Mouse (Mus musculus) hindbrain, embryonic 10.5 days (tissue): ENCODE measurements around the gene Mtfr1l. TPM values are rescaled to one million over a fixed set of nuclear protein-coding genes. Genes with fewer than 3 reads are reported as not detected.

Experiments
- DNase-seq: peaks from one replicate; pipeline ENCODE4 v3.0.0-alpha.2; 2017; ENCODE audit warnings: low spot score
- H3K27ac ChIP-seq: fragments of 300-500 bp; sonication (generic); 2 replicates; pipeline ENCODE4 v1.5.1; 2016; ENCODE audit warnings: mild to moderate bottlenecking, moderate library complexity
- H3K27me3 ChIP-seq: fragments of 300-500 bp; sonication (generic); 2 replicates; pipeline ENCODE4 v1.6.1; 2016; ENCODE audit warnings: mild to moderate bottlenecking; ENCODE audit not compliant: poor library complexity, insufficient read depth, severe bottlenecking
- H3K36me3 ChIP-seq: fragments of 300-500 bp; sonication (generic); 2 replicates; pipeline ENCODE4 v1.6.1; 2016; ENCODE audit warnings: mild to moderate bottlenecking, moderate library complexity
- H3K4me1 ChIP-seq: fragments of 300-500 bp; sonication (generic); replicated peaks from 2 replicates; pipeline ENCODE4 v1.6.1; 2016; ENCODE audit warnings: mild to moderate bottlenecking
- H3K4me3 ChIP-seq: fragments of 300-500 bp; sonication (generic); 2 replicates; pipeline ENCODE4 v1.5.1; 2016; ENCODE audit warnings: mild to moderate bottlenecking, moderate library complexity
- H3K9me3 ChIP-seq: fragments of 300-500 bp; sonication (generic); 2 replicates; pipeline ENCODE4 v1.6.1; 2016; ENCODE audit warnings: mild to moderate bottlenecking, moderate library complexity
- WGBS: fragments of 180-500 bp; shearing (Covaris S2); methylation state at CpG from one replicate; pipeline ENCODE4 v1.1.7; 2016; 5-methylcytosine and 5-hydroxymethylcytosine counted together
- polyA plus RNA-seq: library from polyadenylated mRNA; unstranded; fragments of >200 nt; fragmentation: Nextera tagmentation; extraction: Ambion mirVana; gene quantifications from 2 replicates; pipeline ENCODE4 v1.2.1, GENCODE M21; 2016

Gene Mtfr1l
- polyA plus RNA-seq, 1 experiment from 2014 or later, result 125 TPM

DNA sequence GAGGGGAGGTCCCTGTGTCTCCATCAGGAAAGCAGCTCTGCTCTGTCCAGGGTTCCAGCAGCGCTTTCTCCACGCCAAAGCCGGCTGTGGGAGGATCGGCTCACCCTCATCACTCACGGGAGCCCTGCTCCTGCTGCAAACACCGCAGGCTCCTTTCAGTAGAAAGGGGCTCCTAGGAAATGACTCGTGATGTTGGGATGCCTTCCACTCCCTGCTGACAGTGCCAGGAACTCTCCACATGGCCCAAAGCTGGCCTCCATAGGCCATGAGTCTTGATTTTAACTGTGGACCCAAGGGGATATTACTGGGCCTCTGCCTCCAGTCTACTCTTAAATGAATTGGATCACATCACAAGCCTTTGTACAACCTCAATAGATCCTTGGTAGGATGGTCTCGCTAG is 34.6 kb upstream of the Mtfr1l start:
- H3K27ac ChIP-seq, result no peak overlapping the region
- peaks cover 12% of the 10 kb centered on the region for H3K36me3 ChIP-seq
- peaks cover 27% of the 10 kb centered on the region for H3K4me1 ChIP-seq
- H3K9me3 ChIP-seq, result 0 out of 2 replicates have a peak, but pooled peaks cover 3% of the 10 kb centered on the region
- H3K4me3 ChIP-seq, result no peak overlapping the region
- no peaks in the 10 kb centered on the region for H3K27me3 ChIP-seq
- no peak for DNase-seq
- 77% methylated on average over 8 of the region's 8 CpGs for WGBS

DNA sequence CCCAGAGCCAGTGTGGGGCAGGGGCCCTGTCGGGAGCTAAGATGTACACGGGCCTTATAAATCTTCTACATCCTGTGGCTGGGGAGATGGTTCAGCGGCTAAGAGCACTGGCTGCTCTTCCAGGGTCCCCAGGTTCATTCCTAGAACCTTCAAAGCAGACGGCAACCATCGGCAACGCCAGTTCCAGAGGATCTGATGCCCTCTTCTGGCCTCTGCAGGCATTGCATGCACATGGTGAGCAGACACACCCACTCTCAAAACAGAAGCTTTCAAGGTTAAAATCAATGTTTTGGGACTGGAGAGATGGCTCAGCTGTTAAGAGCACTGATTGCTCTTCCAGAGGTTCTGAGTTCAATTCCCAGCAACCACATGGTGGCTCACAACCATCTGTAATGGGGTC is 34.0 kb upstream of the Mtfr1l start:
- no peak overlapping the region for H3K27ac ChIP-seq
- DNase-seq, result no peak
- 0 out of 2 replicates have a peak, but pooled peaks cover 3% of the 10 kb centered on the region for H3K9me3 ChIP-seq
- WGBS, result 79% methylated on average over 6 of the region's 6 CpGs
- H3K36me3 ChIP-seq, result peaks cover 19% of the 10 kb centered on the region
- H3K4me3 ChIP-seq, result no peak overlapping the region
- H3K4me1 ChIP-seq, result peaks cover 27% of the 10 kb centered on the region
- H3K27me3 ChIP-seq, result no peaks in the 10 kb centered on the region

DNA sequence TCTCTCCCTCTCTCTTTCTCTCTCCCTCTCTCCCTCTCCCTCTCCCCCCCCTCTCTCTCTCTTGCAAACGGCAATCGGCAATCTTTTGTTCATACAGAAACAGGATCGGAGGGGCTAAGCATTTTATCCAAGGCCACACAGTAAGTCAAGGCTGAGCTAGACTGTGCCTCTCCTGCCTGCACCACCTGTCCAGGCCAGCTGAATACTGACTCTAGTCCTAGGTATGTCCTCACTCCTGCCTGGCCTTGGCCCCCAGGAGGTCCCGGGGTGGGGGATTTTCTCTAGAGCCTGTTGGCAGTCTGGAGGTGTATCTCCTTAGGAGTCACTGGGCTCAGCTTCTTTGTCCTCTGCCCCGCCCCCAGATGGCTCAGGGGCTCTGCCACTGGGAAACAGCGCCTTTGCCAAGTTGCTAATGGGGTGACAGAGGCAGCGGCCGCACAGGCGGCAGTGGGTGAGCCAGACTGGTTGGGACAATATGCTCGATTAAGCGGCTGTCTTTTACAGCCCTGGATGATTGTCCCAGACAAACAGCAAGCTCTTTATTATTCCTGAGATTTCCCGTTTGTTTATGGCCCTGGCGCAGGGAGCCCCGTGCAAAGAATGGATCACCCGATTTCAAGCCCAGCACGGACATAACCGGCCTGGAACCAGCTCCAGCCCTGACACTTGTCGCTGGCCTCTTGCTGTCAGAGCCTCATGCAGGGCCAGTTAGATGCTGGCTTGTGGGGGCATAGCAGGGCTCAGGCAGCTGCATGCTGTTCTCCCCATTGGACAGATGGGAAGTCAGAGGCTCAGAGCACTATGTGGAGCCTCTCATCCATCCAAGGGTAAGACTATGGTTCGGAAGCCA is 32.4 kb upstream of the Mtfr1l start:
- Histone ChIP-seq H3K4me1 (peaks cover 24% of the 10 kb centered on the region), H3K27me3 (no peaks in the 10 kb centered on the region), H3K4me3 (no peak overlapping the region), H3K9me3 (no peaks in the 10 kb centered on the region), H3K27ac (peak overlapping the region; percentile 50; the same call in 1 of the 2 replicates), H3K36me3 (peaks cover 24% of the 10 kb centered on the region)
- WGBS, result 31% methylated on average over 19 of the region's 19 CpGs
- no peak for DNase-seq

DNA sequence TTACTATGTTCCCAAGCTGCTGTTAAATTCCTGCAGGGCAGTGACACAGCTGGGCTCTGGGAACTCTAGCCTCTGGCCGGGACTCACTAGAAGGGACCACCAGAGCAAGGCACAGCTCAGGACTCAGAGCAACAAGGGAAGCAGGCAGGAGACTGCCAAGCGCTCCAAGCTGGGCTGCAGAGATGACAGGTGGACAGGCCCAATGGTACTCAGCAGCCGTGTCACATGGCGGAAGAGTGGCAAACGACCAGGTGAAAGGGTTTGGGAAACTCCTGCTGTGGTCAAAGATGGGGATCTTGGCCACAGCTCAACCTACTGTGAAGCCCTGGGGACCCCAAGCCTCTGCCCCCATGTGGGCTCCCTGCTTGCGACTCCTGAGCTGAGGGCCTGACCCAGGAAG is 28.9 kb upstream of the Mtfr1l start:
- H3K4me1 ChIP-seq, result peaks cover 13% of the 10 kb centered on the region
- H3K9me3 ChIP-seq, result no peaks in the 10 kb centered on the region
- no peak for DNase-seq
- WGBS, result 82% methylated on average over 6 of the region's 6 CpGs
- H3K36me3 ChIP-seq, result peaks cover 28% of the 10 kb centered on the region
- H3K27ac ChIP-seq, result no peak overlapping the region
- H3K4me3 ChIP-seq, result no peak overlapping the region
- no peaks in the 10 kb centered on the region for H3K27me3 ChIP-seq

- no peaks in the 10 kb centered on the region for H3K27me3 ChIP-seq
- peaks cover 28% of the 10 kb centered on the region for H3K36me3 ChIP-seq
- H3K27ac ChIP-seq, result no peak overlapping the region
- H3K9me3 ChIP-seq, result no peaks in the 10 kb centered on the region
- H3K4me1 ChIP-seq, result peaks cover 17% of the 10 kb centered on the region
- DNase-seq, result no peak
- 90% methylated on average over 16 of the region's 16 CpGs for WGBS
- H3K4me3 ChIP-seq, result no peak overlapping the region
These were observed 28.4 kb upstream of the Mtfr1l start for GRCm38 (mm10) chr4:134563624-134564023.

- Histone ChIP-seq H3K27me3 (no peaks in the 10 kb centered on the region), H3K4me1 (peaks cover 18% of the 10 kb centered on the region), H3K27ac (no peak overlapping the region), H3K4me3 (no peak overlapping the region), H3K9me3 (no peaks in the 10 kb centered on the region), H3K36me3 (peaks cover 28% of the 10 kb centered on the region)
- WGBS, result 91% methylated on average over 2 of the region's 2 CpGs
- no peak for DNase-seq
These were observed 26.8 kb upstream of the Mtfr1l start for GRCm38 (mm10) chr4:134562014-134562413.

DNA sequence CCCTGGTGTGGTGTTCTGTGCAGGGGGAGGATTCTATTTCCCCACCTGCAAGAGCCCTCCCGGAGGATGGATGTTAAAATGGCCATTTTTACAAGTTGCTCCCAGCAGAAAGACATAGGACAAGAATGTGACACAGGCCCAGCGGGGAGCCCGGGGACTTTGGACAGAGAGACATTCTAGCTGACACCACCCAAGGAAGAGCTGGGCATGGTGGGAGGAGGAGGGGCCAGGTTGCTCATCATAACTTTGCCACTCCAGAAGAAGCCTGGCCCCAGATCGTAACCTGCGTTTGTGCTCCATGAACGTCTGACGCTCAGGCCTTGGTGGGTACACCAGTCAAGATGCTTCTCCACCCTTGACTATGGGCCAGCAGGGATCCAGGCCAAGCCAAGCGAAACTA is 25.5 kb upstream of the Mtfr1l start:
- Histone ChIP-seq H3K4me1 (peaks cover 25% of the 10 kb centered on the region), H3K9me3 (no peaks in the 10 kb centered on the region), H3K27ac (no peak overlapping the region), H3K36me3 (peaks cover 23% of the 10 kb centered on the region), H3K4me3 (no peak overlapping the region), H3K27me3 (no peaks in the 10 kb centered on the region)
- 90% methylated on average over 8 of the region's 8 CpGs for WGBS
- no peak for DNase-seq

GRCm38 (mm10) chr4:134559154-134559553 is 24.0 kb upstream of the Mtfr1l start:
- peaks cover 25% of the 10 kb centered on the region for H3K4me1 ChIP-seq
- H3K27ac ChIP-seq, result no peak overlapping the region
- no peaks in the 10 kb centered on the region for H3K27me3 ChIP-seq
- no peaks in the 10 kb centered on the region for H3K9me3 ChIP-seq
- DNase-seq, result no peak
- WGBS, result 86% methylated on average over 7 of the region's 7 CpGs
- H3K4me3 ChIP-seq, result no peak overlapping the region
- H3K36me3 ChIP-seq, result peaks cover 9% of the 10 kb centered on the region; the same call in 1 of the 2 replicates

- WGBS, result 55% methylated on average over 9 of the region's 9 CpGs
- H3K36me3 ChIP-seq, result peaks cover 4% of the 10 kb centered on the region; the same call in 1 of the 2 replicates
- H3K27ac ChIP-seq, result peak overlapping the region; percentile 62
- peaks cover 25% of the 10 kb centered on the region for H3K4me1 ChIP-seq
- H3K4me3 ChIP-seq, result no peak overlapping the region
- no peak for DNase-seq
- no peaks in the 10 kb centered on the region for H3K9me3 ChIP-seq
- H3K27me3 ChIP-seq, result no peaks in the 10 kb centered on the region
These were observed 23.5 kb upstream of the Mtfr1l start for GRCm38 (mm10) chr4:134558570-134559113.

DNA sequence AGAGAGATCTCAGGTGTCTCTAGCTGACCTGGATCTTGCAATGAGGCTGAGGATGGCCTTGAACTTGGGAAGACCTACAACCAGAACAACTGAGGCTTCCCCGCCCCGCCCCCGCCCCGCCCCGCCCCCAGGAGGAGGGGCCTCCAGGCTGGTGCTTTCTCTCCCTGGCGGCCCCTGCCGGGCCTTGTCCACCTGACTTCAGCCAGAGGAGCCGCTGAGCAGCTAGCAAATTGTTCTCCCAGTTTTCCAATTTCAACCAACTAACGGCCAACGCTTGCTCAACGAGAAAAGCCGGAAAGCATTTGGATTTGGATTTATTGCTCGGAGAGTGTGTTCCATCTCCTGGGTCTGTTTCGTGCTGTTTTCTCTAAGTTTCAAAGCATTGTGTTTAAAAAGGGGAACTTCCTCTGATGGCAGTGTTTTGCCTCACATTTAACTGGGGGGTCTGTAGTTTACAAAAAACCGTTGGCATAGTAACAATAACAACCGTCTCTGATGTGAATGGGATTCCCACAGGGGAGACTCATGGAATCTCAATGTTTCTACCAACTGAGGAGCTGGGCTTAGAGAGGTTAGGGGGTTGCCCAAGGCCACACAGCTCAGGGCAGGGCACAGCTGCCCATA is 22.6 kb upstream of the Mtfr1l start:
- no peak overlapping the region for H3K4me3 ChIP-seq
- H3K9me3 ChIP-seq, result no peaks in the 10 kb centered on the region
- peaks cover 4% of the 10 kb centered on the region; the same call in 1 of the 2 replicates for H3K36me3 ChIP-seq
- no peaks in the 10 kb centered on the region for H3K27me3 ChIP-seq
- DNase-seq, result peak; percentile 54
- peak overlapping the region; percentile 62; the same call in 1 of the 2 replicates for H3K27ac ChIP-seq
- WGBS, result 14% methylated on average over 16 of the region's 16 CpGs
- peaks cover 25% of the 10 kb centered on the region for H3K4me1 ChIP-seq

DNA sequence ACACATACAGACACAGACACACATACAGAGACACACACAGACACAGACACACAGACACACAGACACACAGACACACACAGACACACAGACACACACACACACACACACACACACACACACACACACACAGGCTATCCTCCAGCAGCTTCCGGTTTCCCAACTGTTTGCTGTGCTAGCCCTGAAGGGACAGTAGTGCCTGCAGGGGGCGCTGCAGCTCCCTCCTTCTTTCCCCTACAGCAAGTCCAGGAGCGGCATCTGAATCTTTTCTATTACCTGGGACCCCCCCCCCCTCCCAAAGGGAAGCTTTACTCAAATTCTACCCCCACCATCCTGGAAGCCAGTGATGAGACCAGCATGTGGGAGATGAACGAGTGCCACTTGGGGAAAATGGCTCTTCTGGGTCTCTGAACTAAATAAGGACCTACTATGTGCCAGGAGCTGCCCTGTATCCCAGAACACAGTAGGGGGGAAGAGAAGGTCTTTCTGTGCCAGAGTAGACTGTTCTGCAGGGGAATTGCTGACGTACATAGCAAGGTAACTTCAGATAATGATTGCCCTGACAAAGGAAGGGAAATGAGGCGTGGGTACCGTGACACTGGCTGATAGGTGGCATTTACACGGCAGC is 20.9 kb upstream of the Mtfr1l start:
- WGBS, result 70% methylated on average over 8 of the region's 8 CpGs
- no peaks in the 10 kb centered on the region for H3K9me3 ChIP-seq
- 0 out of 2 replicates have a peak, but pooled peaks cover 1% of the 10 kb centered on the region for H3K36me3 ChIP-seq
- DNase-seq, result peak; percentile 35
- H3K27me3 ChIP-seq, result no peaks in the 10 kb centered on the region
- peaks cover 35% of the 10 kb centered on the region for H3K4me1 ChIP-seq
- no peak overlapping the region for H3K4me3 ChIP-seq
- no peak overlapping the region for H3K27ac ChIP-seq

GRCm38 (mm10) chr4:134553631-134554030 is 18.4 kb upstream of the Mtfr1l start:
- Histone ChIP-seq H3K9me3 (peaks cover 10% of the 10 kb centered on the region), H3K27ac (0 out of 2 replicates have a peak overlapping the region, but pooled peaks have one; percentile 8), H3K36me3 (peaks cover 24% of the 10 kb centered on the region), H3K27me3 (no peaks in the 10 kb centered on the region), H3K4me3 (no peak overlapping the region), H3K4me1 (peaks cover 40% of the 10 kb centered on the region)
- DNase-seq, result no peak
- 70% methylated on average over 1 of the region's 1 CpGs for WGBS
